Mouse (Mus musculus) midbrain, embryonic 11.5 days (tissue): ENCODE data around the gene Snx25. TPM values are rescaled to one million over a fixed set of nuclear protein-coding genes. Genes with fewer than 3 reads are reported as not detected.

Experiments
- ATAC-seq: fragments of 200-750 bp; cut with Nextera tagmentation; 2 replicates; pipeline ENCODE4 v1.8.0; 2017; ENCODE audit warnings: moderate TSS enrichment, moderate library complexity; ENCODE audit not compliant: low FRiP score
- DNase-seq: peaks from one replicate; pipeline ENCODE4 v3.0.0; 2015; ENCODE audit warnings: low spot score; ENCODE audit errors: missing footprints
- H3K27ac ChIP-seq: fragments of 300-500 bp; sonication (generic); 2 replicates; pipeline ENCODE4 v1.5.1; 2014; ENCODE audit warnings: low read depth, low read length
- H3K27me3 ChIP-seq: fragments of 300-500 bp; sonication (generic); 2 replicates; pipeline ENCODE4 v1.6.1; 2014; ENCODE audit warnings: mild to moderate bottlenecking, low read length, moderate library complexity, mixed read lengths; ENCODE audit not compliant: control insufficient read depth, insufficient read depth
- H3K36me3 ChIP-seq: fragments of 300-500 bp; sonication (generic); 2 replicates; pipeline ENCODE4 v1.6.1; 2014; ENCODE audit warnings: mild to moderate bottlenecking, low read length, moderate library complexity, mixed read lengths; ENCODE audit not compliant: control insufficient read depth, insufficient read depth
- H3K4me1 ChIP-seq: fragments of 300-500 bp; sonication (generic); 2 replicates; pipeline ENCODE4 v1.6.1; 2014; ENCODE audit warnings: low read length; ENCODE audit not compliant: control insufficient read depth, insufficient read depth
- H3K4me2 ChIP-seq: fragments of 300-500 bp; sonication (generic); 2 replicates; pipeline ENCODE4 v1.6.1; 2014; ENCODE audit warnings: mild to moderate bottlenecking, moderate library complexity
- H3K4me3 ChIP-seq: fragments of 300-500 bp; sonication (generic); 2 replicates; pipeline ENCODE4 v1.5.1; 2014; ENCODE audit warnings: low read depth, low read length
- H3K9ac ChIP-seq: fragments of 300-500 bp; sonication (generic); 2 replicates; pipeline ENCODE4 v1.6.1; 2014; ENCODE audit warnings: low read length
- H3K9me3 ChIP-seq: fragments of 300-500 bp; sonication (generic); 2 replicates; pipeline ENCODE4 v1.6.1; 2016; ENCODE audit warnings: low read length; ENCODE audit not compliant: control insufficient read depth
- WGBS: fragments of 180-500 bp; shearing (Covaris S2); extraction: QIAGEN DNeasy Blood & Tissue Kit; methylation state at CpG from one replicate; pipeline ENCODE4 v1.1.7; 2014; 5-methylcytosine and 5-hydroxymethylcytosine counted together
- polyA plus RNA-seq: library from polyadenylated mRNA; unstranded; fragments of >200 nt; fragmentation: Nextera tagmentation; extraction: Ambion mirVana; gene quantifications from 2 replicates; pipeline ENCODE4 v1.2.1, GENCODE M21; 2014

Snx25 gene
- polyA plus RNA-seq, 1 experiment from 2014 or later, result 7.1 TPM

GRCm38 (mm10) chr8:45990631-45991310, 161.2 kb downstream of the Snx25 start:
- no peak for ATAC-seq
- 96% methylated on average over 4 of the region's 4 CpGs for WGBS
- Histone ChIP-seq H3K9me3 (no peaks in the 10 kb centered on the region), H3K36me3 (no peaks in the 10 kb centered on the region; the same call in 1 of the 2 replicates), H3K27ac (no peak overlapping the region), H3K4me2 (no peak overlapping the region), H3K27me3 (no peaks in the 10 kb centered on the region), H3K9ac (no peak overlapping the region), H3K4me1 (no peaks in the 10 kb centered on the region), H3K4me3 (no peak overlapping the region)
- no peak for DNase-seq

- H3K27ac ChIP-seq, result no peak overlapping the region
- no peak for ATAC-seq
- 71% methylated on average over 2 of the region's 2 CpGs for WGBS
- H3K9me3 ChIP-seq, result no peaks in the 10 kb centered on the region
- H3K27me3 ChIP-seq, result no peaks in the 10 kb centered on the region
- H3K9ac ChIP-seq, result no peak overlapping the region
- DNase-seq, result no peak
- no peak overlapping the region for H3K4me2 ChIP-seq
- no peaks in the 10 kb centered on the region for H3K4me1 ChIP-seq
- H3K4me3 ChIP-seq, result no peak overlapping the region
- H3K36me3 ChIP-seq, result peaks cover 2% of the 10 kb centered on the region; the same call in 1 of the 2 replicates
Measured at GRCm38 (mm10) chr8:45988189-45988588, 163.8 kb downstream of the Snx25 start.

GRCm38 (mm10) chr8:45986665-45987064, 165.3 kb downstream of the Snx25 start:
- peaks cover 2% of the 10 kb centered on the region for H3K36me3 ChIP-seq
- no peak overlapping the region for H3K4me2 ChIP-seq
- H3K4me3 ChIP-seq, result no peak overlapping the region
- no peak overlapping the region for H3K9ac ChIP-seq
- no peaks in the 10 kb centered on the region for H3K9me3 ChIP-seq
- H3K4me1 ChIP-seq, result no peaks in the 10 kb centered on the region
- H3K27ac ChIP-seq, result no peak overlapping the region
- no peaks in the 10 kb centered on the region for H3K27me3 ChIP-seq
- no peak for DNase-seq
- no peak for ATAC-seq
- 94% methylated on average over 3 of the region's 3 CpGs for WGBS

Other genes starting within 250 kb of the Snx25 start
- 0.19 TPM in 1 of 2 replicates, not detected in the other for gene Ccdc110, start 217.5 kb downstream of the Snx25 start, polyA plus RNA-seq
- 2.8 and 3.4 TPM in 2 replicates for gene 1700029J07Rik, start 176.9 kb downstream of the Snx25 start, polyA plus RNA-seq
- gene Ufsp2, start 176.6 kb downstream of the Snx25 start, polyA plus RNA-seq, result 52.6 and 55.0 TPM in 2 replicates
- gene Lrp2bp, start 152.9 kb downstream of the Snx25 start, polyA plus RNA-seq, result 0.11 and 0.44 TPM in 2 replicates
- gene Ankrd37, start 146.5 kb downstream of the Snx25 start, polyA plus RNA-seq, result 14.0 and 18.5 TPM in 2 replicates
- gene Cfap97, start 388 bp downstream of the Snx25 start, polyA plus RNA-seq, result 21.7 and 21.8 TPM in 2 replicates
- gene Slc25a4, start 59.1 kb upstream of the Snx25 start, polyA plus RNA-seq, result 477 and 504 TPM in 2 replicates
- gene Helt, start 142.5 kb upstream of the Snx25 start, polyA plus RNA-seq, result 48.9 and 49.0 TPM in 2 replicates